Mouse (Mus musculus): ENCODE measurements around the gene Olfr1378.

GRCm38 (mm10) chr11:50942386-50942785 lies 23.9 kb upstream of the Olfr1378 start:
- TF ChIP-seq CTCF (IDR thresholded peaks at IDR 0.05; ENCODE audit: low read depth, low read length) (no peak), POLR2A (IDR thresholded peaks at IDR 0.05; ENCODE audit: extremely low read depth, insufficient read depth, low read length) (no peak)
